Mouse (Mus musculus) T-cell, adult 66 days (primary cell): ENCODE measurements around the gene Nacad. TPM values are rescaled to one million over a fixed set of nuclear protein-coding genes. Genes with fewer than 3 reads are reported as not detected.

Source experiments
- total RNA-seq, 2 experiments: library from RNA; stranded (reverse); gene quantifications; 3 replicates in 1 of 2; 4 replicates in 1 of 2; pipeline ENCODE4 v1.2.4; 2023

The Nacad gene
- under 1 TPM; 0.26 to 0.98 TPM for total RNA-seq

DNA sequence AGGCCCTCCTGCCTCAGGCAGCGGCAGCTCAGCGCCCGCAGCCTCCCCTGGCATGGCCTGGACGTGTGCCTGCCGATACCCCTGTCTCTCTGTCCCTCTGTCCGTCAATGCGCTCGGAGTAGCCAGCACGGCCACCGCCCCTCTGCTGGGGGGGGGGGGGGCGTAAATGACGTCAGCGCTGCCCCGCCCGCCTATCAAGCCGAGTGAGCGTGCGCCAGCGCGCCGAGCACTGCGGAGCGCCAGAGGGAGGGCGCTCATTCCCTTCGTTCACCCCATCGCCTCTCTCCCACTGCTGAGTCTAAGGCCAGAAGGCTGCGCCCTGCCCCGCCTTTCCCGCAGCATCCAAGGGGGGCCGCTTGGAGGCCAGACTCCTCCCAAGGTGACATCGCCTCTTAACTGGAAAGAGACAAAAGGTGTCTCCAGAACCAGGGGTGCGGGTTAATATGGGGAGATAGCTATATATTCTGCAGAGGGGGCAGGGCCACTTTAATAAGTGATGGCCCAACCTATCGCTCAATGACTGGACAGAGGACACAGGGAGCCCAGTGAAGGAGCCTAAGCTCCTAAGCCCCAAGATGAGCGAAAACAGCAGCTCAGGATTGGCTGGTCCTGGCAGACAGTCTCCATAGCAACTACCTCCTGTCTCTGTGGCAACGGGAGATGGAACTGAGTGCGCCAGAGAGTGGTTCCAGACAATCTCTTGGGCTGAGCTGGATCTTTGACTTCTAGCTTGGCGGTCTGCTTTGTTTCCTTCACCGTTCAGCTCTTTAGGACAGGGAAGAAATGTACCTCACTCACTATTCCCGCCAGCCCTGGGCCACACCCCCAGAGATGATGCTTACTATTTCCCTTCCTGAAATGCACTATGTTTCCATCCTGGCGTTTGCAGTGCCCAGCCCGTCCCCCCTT, at the start of gene Nacad:
Nacad (minus strand) TSS at position 563 of the 909 bp plus-strand sequence.

DNA sequence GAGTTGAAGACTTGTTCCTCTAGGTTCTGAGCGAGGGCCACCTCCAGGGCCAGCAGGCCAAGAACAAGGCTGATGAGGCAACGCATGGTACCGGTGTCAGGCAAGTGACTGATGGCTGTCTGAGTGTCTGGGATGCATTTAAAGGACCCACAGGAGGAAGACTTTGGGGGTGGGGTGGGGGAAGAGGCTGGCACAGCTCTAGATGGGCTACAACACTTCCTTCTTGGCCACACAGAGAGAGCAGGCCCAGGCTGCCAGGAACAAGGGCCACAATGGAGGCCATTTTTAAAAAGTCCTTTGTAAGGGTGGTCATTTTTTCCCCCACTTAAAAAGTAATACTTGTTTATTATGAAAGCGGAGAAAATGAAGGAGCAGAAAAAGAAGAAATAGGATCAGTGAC, 32.7 kb upstream of the Nacad start, which contains the start of gene Wap:
Wap (minus strand) TSS at position 101 of the 400 bp plus-strand sequence.

DNA sequence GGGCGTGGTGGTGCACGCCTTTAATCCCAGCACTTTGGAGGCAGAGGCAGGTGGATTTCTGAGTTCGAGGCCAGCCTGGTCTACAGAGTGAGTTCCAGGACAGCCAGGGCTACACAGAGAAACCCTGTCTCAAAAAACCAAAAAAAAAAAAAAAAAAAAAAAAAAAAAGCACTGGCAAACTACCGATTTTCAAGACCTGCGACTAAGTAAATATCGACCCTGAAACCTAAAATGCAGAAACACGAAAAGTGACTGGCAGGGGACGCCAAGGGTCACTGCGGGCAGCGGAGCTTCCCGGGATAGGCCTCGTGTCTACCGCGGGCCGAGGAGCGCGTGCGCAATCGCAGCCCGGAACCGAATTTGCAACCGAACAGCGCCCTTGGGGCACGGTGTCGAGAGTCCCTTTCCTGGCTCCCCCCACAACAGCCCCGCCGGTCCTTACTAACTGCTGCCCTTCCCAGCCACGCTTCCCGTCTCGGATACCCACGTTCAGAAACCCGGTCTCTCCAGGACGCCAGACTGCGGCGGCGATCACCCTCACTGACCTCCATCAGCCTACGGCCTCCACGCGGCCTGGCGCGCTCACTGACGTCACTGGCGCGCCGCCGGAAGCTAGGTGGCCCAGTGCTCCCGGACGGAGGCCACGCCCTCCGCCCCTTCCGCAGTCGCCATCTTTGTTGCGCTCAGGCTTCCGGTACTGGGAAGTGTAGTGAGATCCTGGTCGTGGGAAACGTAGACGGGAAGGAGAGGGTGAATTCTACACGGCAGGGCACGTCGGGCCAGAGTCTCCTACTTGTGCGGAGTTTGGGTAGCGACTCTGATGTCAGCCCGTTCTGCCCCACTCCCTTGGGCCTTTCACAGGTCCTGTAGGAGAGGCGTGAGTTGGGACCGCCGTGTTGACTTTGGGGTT, 19.9 kb upstream of the Nacad start, which contains the start of gene Tbrg4:
Tbrg4 (minus strand) TSS at position 590 of the 910 bp plus-strand sequence.

Other genes starting within 250 kb of the Nacad start
- gene Zmiz2, start 217.0 kb downstream of the Nacad start, total RNA-seq, result 100 to 1,000 TPM; 101 to 103 TPM
- gene Ppia, start 190.6 kb downstream of the Nacad start, total RNA-seq, result 1,000 to 10,000 TPM; 1,227 to 1,397 TPM
- 10 to 100 TPM; 57.6 to 60.1 TPM for gene H2afv, start 161.6 kb downstream of the Nacad start, total RNA-seq
- 10 to 100 TPM; 67.2 to 67.4 TPM for gene Purb, start 130.1 kb downstream of the Nacad start, total RNA-seq
- 100 to 1,000 TPM; 203 to 212 TPM for gene Myo1g, start 85.1 kb downstream of the Nacad start, total RNA-seq
- gene Ccm2, start 59.2 kb downstream of the Nacad start, total RNA-seq, result 100 to 1,000 TPM; 288 to 325 TPM
- 100 to 1,000 TPM; 140 to 145 TPM for gene Tbrg4, start 20.0 kb upstream of the Nacad start, total RNA-seq
- gene Wap, start 32.6 kb upstream of the Nacad start, total RNA-seq, result not detected
- gene Ramp3, start 52.5 kb upstream of the Nacad start, total RNA-seq, result 10 to 100 TPM; 18.9 to 19.4 TPM
- not detected for gene Gm11983, start 231.6 kb upstream of the Nacad start, total RNA-seq